Mouse (Mus musculus) left cerebral cortex, adult 8-10 months (tissue): Measurements from ENCODE around the gene Alkal2. TPM values are rescaled to one million over a fixed set of nuclear protein-coding genes. Genes with fewer than 3 reads are reported as not detected.

ENCODE experiments used
- DNase-seq, 2 experiments: peaks; one replicate each; pipeline ENCODE4 v3.0.0; 2022; ENCODE audit warnings: low spot score in 2 of 2
- total RNA-seq, 4 experiments: library from RNA; stranded (reverse); gene quantifications; 2 replicates each; pipeline ENCODE4 v1.2.4; 2022

Alkal2 gene
- total RNA-seq = 1 to 10 TPM in 2 of 4 experiments, under 1 TPM in 2; 0.63 to 1.3 (median 0.99) TPM

DNA sequence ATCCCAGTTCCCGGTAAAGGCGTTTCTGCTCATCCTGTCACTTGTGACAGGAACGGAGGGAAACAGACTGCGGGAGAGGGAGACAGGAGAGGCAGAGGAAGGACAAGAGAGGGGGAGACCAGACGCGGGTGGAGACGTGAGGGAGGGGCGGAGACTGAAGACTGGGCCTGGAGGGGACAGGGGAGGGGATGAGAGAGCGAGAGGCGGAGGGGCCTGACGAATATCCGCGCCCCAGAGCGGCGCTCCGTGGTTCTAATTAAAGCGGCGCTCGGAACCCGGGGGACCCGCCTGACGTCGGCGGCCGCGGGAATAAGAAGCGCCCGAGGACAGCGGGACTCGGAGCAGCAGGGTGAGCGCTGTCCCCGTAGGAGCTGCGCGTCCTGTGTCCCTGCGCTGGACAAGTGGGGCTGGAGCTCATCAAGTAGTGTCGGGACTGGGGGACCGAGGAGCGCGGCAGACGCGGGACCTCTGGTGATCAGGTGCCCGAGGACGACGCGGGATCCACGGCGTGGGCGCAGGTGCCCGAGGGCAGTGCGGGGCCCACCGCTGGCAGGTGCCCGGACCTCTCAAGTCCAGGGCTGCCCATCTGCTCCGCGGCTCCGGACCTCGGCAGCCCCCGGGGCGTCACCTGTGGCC lies at the start of gene Alkal2:
TSS of gene Alkal2 (plus strand) at position 337 of the 636 bp plus-strand sequence.
- DNase-seq = no peak

DNA sequence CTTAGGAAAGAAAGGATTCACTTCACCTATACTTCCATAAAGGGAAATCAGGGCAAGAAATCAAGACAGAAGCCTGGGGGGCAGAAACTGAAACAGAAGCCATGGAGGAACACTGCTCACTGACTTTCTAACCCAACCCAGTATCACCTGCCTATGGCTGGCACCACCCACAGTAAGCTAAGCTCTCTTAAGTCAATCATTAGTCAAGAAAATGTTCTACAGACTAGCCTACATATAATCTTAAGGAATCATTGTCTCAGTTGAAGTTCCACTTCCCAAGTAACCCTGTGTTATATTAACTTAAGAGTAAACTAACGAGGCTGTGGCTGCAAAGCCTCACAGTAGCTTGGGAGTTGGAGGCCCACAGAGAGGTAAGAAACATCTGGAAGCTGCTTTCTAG lies 35.6 kb upstream of the Alkal2 start:
- DNase-seq = no peak

DNA sequence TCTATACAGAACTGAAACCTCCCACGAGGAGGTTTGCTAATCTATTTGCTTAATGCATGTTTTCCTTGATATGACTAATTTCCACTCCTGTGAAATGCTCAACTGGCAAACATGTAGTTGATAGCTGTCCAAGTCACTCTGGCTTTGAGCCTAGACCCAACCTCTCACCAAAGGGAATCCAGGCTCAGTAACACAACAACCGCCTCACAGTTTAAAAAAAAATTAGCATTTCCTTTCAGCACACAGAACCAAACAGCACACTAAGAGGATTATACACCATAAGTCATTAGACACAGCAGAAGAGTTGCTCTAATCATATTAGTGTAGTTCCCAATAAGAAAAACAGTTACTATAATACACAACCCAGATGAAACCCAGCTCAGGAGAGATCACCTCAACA lies 33.2 kb upstream of the Alkal2 start:
- DNase-seq = peak in 1 of 2 experiments; percentile 8

DNA sequence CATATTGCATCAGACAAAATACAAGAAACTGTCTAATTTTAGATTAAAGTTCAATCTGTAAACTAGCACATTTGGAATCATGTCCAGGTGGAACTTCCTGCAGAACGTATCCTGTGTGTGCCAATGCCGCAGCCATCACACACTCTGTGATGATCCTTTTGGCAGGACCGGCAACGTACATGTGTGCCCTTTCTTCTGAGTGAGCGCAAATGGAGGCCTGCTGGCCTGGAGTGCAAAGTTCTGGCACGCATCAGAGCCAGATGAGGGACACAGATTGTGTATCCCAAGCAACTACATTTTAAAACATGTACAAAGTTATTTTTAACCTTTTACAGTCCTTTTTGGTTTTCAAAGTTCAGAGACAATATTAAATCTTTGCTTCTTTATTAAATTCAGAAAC lies 32.3 kb upstream of the Alkal2 start:
- no peak for DNase-seq

DNA sequence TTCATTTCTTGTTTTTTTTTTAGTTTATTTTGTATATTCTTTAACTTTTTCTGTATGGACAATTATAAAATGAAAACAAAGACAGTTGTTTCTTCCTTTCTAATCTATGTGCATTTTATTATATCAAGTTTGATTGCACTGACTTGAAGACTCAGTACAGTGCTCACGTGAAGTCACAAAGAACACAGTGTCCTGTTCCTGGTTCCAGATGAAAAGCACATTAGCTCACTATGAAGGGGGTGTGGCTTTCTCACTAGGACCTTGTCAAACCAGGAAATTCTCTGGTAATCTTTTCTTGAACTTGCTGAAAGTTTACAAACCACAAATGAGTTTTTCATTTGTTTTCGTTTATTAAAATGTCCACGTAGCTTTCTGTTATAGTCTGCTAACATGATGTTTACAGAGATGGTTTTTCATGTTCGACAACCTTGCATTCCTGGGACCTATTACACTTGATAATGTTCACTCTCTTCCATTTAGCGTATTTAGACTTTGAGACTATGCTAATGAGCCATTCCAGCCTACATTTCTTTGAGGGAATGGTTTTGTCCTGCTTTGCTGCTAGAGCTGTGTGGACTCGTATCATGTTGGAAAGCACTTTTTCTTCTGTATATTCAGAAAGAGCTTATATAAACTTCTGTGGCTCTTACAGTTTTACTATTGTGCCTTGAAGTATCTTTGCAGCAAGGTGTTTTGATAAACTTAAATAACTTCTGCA lies 28.5 kb upstream of the Alkal2 start:
- no peak for DNase-seq

DNA sequence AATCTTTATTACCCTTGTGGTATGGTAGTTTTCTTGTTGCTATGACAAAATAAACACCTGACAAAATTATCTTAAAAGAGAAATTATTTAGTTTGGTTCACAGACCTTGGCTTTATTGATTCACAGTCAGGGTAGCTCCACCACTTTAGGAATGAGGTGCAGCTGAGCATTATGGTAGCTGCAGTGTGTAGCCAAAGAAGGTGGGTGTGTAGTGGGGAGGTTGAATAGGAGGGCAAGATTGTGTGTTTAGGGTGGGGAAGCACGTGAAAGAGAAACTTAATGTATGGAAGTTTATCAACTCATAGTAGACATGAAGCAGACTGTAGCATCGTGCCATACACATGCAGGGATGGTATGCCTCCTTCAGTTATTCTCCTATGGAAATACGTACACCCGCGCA lies 27.9 kb upstream of the Alkal2 start:
- no peak for DNase-seq

DNA sequence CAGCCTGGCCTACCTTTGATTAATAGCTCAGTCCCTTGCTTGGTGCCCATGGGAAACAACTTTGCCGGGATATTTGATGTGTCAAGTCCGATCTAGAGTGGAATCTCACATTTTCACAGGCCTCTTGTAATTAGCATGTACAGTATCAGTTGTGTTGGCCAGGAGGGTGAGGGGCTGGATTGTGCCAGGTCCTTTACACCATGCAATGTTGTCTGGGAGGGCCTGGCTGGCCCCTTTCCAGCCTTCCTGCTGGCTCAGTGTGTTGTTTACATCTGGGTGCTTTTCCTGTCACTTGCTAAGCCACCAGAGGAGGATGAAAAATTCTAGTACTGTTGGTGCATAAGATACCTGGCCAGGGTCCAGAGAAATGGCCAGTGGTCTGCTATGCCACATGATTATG lies 19.8 kb upstream of the Alkal2 start:
- no peak for DNase-seq

DNA sequence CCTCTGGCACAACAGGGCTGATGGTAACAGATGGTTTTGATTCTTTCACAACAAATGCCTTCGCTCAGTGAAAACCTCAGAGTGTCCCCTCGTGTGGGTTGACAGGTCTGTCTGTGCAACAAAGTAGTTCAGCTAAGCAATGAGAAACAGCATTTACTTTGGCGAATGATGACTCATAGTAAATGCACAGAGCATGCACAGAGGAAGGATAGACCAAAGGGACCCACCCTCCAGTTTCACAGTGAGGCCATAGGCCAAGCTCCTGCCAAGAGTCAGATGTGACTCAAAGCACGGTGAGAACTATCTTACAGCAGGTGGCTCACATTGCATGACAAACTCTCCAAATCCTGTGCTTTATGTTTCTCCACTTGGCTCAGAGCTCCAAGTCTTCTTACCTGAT lies 18.3 kb upstream of the Alkal2 start:
- DNase-seq = no peak

DNA sequence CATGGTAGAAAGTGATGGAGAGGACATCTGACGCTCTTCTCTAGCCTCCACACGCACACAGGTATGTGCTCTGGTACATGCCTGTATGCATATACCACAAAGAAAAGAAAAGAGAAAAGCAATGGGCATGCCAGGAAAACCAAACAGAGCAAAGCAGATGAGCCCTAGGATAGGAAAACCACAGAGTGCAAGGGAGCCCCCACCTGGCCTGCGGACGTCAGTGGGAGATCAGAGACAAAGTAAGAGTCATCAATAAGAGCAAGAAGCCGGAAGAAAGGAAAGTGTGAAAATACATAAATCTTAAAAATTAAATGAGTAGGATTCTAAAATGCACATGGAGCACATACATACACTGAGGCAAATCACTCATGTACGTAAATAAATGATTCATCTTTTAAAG lies 4.7 kb upstream of the Alkal2 start:
- no peak for DNase-seq

DNA sequence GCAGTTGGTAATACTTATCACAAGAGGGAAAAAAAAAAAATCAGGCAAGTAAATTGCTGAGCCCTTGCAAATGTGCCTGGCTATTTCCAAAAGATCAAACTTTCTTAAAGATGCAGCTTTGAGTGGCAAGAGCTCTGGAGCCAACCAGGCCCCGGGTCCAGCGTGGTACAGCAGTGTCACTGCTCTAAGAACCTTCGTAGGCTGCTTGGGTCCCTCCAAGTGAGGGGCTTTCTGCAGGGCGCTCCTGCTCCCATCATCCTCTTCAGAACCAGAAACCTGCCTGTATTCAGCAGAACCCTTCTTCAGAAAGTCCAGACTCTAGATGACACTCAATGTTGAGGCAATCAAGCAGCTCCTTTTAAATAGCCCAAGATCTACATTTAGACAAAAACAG lies 533 bp upstream of the Alkal2 start:
- DNase-seq = no peak

DNA sequence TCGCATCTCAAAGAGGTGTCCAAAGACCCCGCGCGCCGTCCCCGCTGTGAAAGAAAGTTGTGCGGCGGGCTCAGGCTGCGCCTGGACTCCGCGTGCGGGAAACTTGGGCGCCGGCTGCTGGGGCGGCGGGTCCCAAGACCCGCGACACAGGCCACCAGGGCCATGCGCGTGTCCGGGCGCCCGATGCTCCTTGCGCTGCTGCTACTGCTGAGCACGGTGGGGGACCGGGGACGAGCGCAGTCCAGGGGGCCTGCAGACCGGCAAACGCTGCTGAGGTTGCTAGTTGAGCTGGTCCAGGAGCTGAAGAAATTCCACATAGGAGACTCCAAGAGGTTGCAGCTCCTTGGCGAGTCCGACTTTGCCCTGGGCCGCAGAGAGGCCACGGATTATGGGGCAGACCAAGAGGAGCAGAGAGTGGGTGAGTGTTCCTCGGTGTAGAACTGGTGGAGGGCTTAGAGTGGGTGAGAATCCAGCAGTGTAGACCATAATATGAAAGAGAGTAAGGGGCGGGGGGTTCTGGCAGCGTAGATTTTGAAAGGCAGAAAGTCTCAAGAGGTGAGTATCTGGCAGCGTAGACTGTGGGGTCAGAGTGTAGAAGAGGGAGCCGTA lies 604 bp downstream of the Alkal2 start:
- DNase-seq = no peak

DNA sequence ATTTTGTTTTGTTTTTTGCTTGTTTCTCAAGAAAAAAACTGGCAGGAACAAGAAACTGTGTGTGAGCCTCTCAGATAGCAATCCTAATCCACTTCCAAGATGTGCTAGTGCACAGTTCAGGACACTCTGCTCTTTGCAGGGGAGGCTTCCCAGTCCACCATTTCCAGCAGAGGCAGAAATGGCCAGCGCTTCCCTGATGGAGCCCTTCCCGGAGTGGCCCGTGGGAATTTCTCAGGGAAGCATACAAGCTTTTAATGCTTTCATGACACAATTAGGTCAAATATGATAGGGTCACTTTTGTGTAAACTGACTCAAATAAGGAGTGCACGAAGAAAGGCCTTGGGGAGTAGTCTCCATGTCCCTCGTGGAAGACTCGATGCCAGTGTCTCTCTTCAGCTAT lies 1.8 kb downstream of the Alkal2 start:
- DNase-seq = no peak

DNA sequence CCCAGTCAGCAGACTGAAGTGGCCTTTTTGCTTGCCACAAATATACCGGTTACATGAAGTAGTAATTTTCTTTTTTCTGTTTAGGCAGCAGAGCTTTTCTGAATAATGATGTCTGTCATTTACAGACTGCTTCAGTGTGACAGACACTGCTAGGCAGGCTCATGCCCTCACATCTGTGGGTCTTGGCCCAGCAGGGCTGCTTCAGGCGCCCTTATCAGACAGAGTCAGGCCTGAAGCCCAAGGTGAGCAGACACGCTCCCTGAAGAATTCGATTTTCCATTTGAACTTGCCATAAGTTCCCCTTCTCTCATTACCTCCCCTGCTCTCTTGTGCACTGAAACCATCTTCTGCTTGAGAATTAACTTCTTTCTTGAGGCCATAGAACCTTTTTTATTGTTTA lies 3.9 kb downstream of the Alkal2 start:
- no peak for DNase-seq

DNA sequence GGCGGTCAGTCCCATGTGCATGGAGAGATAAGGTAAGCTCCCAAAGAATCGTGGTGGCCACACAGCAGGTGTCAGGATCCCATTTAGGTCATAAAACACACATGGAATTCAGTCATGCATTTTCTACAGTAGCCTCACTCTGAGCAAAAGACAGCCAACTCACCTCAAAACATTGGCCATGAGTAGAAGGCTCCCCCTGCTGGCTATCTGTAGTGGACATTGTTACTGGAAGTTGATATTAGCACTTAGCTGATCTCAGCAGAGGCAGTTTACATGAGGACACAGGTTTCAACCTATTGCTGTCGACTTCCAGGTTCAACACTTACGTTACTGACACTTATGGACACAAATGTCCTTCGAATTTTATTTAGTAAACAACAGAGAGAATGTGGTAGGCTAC lies 5.9 kb downstream of the Alkal2 start:
- peak in 1 of 2 experiments; percentile 21 for DNase-seq

DNA sequence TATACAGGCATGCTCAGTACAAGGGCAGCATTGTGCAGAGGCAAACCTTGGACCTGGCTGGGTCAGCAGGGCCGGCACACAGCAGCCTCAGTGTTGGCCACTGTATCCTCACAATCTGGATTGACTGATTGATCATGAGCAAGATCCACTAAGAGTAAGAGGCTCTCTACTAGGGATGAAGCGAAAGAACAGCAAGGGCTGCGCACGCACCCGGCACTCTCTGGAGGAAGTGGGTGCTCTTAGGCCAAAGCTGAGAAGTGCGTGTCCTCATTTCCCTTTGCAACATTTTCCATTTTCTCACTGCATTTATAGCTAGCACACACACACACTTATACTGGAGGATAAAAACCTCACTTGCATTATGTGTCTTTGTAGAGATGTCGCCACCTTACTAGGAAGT lies 7.3 kb downstream of the Alkal2 start:
- no peak for DNase-seq

DNA sequence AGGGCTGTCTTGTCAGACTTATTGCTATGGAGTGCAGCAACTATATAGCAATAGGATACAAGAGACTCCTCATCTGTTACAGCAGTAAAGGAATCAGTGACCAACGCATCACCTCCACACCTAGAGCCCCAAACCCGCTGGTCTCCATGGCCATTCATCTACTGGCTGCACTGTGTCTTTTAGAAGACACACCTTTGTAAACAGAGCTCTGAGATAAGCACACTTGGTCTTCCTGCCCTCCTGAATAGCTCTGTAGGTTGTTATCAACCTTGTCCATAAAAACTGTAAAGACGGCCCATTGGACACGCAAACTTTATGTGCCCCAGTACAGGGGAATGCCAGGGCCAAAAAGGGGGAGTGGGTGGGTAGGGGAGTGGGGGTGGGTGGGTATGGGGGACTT lies 12.9 kb downstream of the Alkal2 start:
- DNase-seq = no peak

DNA sequence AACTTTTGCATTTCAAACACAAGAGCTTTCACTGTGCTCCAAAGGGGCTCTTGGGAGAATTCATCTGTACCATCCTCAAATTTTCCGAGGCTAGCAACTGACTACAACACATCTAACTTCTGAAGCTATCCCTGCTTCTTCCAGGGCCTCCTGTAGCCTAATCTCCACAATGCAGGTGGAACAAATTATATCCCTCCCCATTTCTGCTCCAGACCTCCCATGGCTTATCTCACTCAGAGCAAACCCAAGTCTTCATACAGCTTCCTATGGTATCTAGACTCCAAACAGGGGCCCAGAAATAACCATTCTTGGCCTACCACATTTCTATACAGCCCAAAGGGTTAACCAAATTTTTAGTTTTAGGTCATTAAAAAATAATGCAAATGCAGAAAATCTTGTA lies 24.5 kb downstream of the Alkal2 start:
- no peak for DNase-seq

DNA sequence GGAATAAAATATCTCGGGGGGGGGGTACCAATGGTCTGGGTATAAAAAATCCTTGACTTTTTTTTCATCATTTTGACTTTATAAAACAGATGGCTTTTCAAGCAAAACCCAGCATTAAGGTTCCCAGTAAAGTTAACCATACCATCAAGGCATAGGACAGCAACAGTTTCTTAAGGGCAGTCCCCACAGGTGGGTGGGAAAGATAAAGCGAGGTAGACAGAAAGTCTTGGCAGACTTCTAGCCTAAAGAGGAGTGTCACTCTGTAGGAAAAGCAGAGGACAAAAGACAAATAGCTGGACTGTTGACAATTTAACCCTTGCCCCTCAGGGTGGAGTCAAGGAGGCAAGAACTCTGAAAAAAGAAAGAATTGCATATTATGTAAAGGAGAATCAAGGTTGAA lies 25.8 kb downstream of the Alkal2 start:
- no peak for DNase-seq

DNA sequence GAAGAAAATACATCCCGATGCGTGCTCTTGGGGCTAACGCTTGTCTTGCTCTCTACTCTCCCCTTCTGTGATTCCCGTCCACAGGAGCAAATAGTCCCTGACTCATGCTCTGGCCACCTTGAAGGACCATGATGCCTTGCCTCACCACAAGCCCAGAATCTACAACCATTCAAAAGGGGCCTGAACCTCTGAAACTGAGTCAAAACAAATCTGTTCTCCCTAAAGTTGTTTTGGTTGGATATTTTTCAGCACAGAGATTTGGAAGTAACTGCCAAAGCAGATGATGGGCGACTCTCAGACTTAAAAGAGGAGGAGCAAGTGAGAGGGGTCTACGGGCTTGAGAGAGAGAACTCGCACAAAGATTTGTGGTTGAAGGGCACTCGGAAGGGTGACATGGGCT lies 26.7 kb downstream of the Alkal2 start:
- DNase-seq = no peak

DNA sequence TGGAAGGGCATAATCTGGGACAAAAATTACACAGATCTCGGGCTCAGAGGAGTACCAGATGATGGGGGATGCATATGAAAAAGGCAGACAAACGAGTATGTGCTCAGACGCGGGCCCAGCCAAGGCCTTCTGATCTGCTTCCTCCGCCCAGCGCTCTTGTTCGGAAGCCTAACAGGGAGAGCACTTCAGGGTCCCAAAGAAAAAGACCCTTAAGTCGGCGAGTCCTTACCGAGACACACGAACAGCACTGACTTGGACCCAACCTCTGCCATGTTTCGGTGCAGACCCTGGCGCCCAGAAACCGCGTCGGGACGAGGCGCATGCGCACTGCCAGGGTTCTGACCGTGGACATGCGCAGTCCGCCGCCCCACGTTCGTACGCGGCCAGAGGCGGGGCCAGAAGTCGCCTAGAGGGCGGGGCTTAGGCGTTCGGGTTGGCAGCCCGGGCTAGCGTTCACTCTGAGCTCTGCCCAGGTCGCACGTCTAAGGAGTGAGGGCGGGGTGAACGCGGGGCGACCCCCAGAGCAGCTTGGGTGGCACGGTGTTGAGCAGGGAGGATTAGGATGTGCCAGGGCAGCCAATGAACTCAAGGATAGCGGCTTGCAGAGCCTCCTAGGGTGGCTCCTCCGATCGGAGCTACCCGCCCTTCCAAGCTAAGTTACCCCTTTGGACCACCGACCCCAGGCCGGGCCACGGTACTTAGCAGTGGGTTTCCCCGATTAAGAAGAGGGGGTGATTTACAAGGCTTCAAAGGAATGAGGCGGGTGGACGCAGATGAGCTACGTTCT lies 27.3 kb downstream of the Alkal2 start, which contains the start of the genes Acp1 and Sh3yl1:
TSS of gene Acp1 (minus strand) at position 329 of the 787 bp plus-strand sequence.
TSS of gene Sh3yl1 (plus strand) at position 408 of the 787 bp plus-strand sequence.
- DNase-seq = peak; percentile 90 to 93

DNA sequence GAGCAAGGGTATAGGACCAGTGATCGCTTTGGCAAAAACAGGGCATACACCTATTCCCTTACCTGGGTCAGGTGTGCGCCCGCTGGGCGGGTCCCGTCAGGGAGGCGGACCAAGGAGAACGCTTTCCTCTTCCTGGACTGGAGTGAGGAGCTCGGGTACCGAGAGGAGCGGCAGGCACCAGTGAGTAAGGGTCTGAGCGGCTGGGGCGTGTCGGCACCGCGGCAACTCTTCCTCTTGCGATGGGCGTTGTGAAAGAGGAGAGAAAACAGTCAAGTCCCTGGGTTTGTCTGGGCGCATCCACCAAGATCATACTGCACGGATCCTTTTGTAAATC lies 27.9 kb downstream of the Alkal2 start:
- peak in 1 of 2 experiments; percentile 28 for DNase-seq

DNA sequence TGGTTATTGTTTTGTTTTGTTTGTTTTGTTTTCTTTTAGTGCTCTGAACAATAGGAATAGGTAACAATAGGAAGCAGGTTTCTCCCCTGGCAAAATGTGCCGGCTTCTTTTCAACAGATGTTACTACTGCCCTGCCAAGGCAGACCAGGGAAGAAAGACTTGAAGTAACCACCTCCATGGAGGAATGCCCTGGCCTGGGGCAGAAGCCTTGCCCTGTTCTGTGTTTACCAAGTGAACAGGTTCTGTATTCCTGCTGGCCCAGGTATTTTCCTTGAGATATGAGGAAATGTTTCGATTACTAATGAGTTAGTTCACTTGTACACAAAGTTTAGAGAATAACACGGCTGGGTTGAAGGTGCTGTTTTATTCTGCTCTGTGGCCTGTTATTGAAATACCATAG lies 28.7 kb downstream of the Alkal2 start:
- DNase-seq = no peak
